Mouse (Mus musculus) heart, embryonic 16.5 days (tissue): ENCODE measurements around the gene Chrna5. TPM values are rescaled to one million over a fixed set of nuclear protein-coding genes. Genes with fewer than 3 reads are reported as not detected.
"Not testable (repeated sequence)": the region's sequence is repeated elsewhere in the genome, so short reads cannot be mapped to it uniquely, and the experiment has no call there.

ENCODE experiments used
- ATAC-seq: fragments of 200-750 bp; cut with Nextera tagmentation; replicated peaks from 2 replicates; pipeline ENCODE4 v1.8.0; 2017; ENCODE audit warnings: moderate number of reproducible peaks; ENCODE audit not compliant: insufficient read depth, low FRiP score; ENCODE audit errors: extremely low read depth
- H3K27ac ChIP-seq: fragments of 300-500 bp; sonication (generic); 2 replicates; pipeline ENCODE4 v1.5.1; 2014; ENCODE audit warnings: mild to moderate bottlenecking, low read length, control low read depth, moderate library complexity
- H3K27me3 ChIP-seq: fragments of 300-500 bp; sonication (generic); 2 replicates; pipeline ENCODE4 v1.6.1; 2014; ENCODE audit warnings: low read length, mixed read lengths; ENCODE audit not compliant: control insufficient read depth, insufficient read depth
- H3K36me3 ChIP-seq: fragments of 300-500 bp; sonication (generic); 2 replicates; pipeline ENCODE4 v1.6.1; 2014; ENCODE audit not compliant: control insufficient read depth, insufficient read depth
- H3K4me1 ChIP-seq: fragments of 300-500 bp; sonication (generic); 2 replicates; pipeline ENCODE4 v1.6.1; 2014; ENCODE audit warnings: low read length, mixed read lengths; ENCODE audit not compliant: control insufficient read depth, insufficient read depth
- H3K4me2 ChIP-seq: fragments of 300-500 bp; sonication (generic); 2 replicates; pipeline ENCODE4 v1.6.1; 2014; ENCODE audit warnings: low read depth, mild to moderate bottlenecking, control low read depth, low read length
- H3K4me3 ChIP-seq: fragments of 300-500 bp; sonication (generic); 2 replicates; pipeline ENCODE4 v1.5.1; 2014; ENCODE audit warnings: mild to moderate bottlenecking, control low read depth, low read length
- H3K9ac ChIP-seq: fragments of 300-500 bp; sonication (generic); 2 replicates; pipeline ENCODE4 v1.6.1; 2014; ENCODE audit warnings: low read length, control low read depth
- H3K9me3 ChIP-seq: fragments of 300-500 bp; sonication (generic); replicated peaks from 2 replicates; pipeline ENCODE4 v1.6.1; 2016; ENCODE audit warnings: low read length; ENCODE audit not compliant: control insufficient read depth
- WGBS: fragments of 180-500 bp; shearing (Covaris S2); extraction: QIAGEN DNeasy Blood & Tissue Kit; methylation state at CpG from one replicate; pipeline ENCODE4 v1.1.7; 2014; 5-methylcytosine and 5-hydroxymethylcytosine counted together
- polyA plus RNA-seq: library from polyadenylated mRNA; unstranded; fragments of >200 nt; fragmentation: Nextera tagmentation; extraction: Ambion mirVana; gene quantifications from 2 replicates; pipeline ENCODE4 v1.2.1, GENCODE M21; 2015

The Chrna5 gene
- 0.09 TPM in 1 of 2 replicates, not detected in the other for polyA plus RNA-seq

- WGBS: 65% methylated on average over 8 of the region's 8 CpGs
- Histone ChIP-seq H3K9ac (peak within 1 kb of the TSS; percentile 67), H3K4me2 (peak within 1 kb of the TSS; percentile 99), H3K27ac (no peak within 1 kb of the TSS), H3K36me3 (no peaks in the 10 kb centered on the region), H3K27me3 (peaks cover 36% of the 10 kb centered on the region), H3K9me3 (no peaks in the 10 kb centered on the region), H3K4me3 (peak within 1 kb of the TSS; percentile 73), H3K4me1 (peaks cover 7% of the 10 kb centered on the region)
- ATAC-seq: no peak
These were observed at the start of gene Chrna5 for GRCm38 (mm10) chr9:54980674-54981073. Gene Chrna5, plus strand, starts transcription at chr9:54980880.

GRCm38 (mm10) chr9:54931765-54932164, 48.9 kb upstream of the Chrna5 start:
- ATAC-seq: no peak
- WGBS: 11% methylated on average over 1 of the region's 1 CpGs
- no peaks in the 10 kb centered on the region for H3K27me3 ChIP-seq
- H3K4me2 ChIP-seq: no peak overlapping the region
- H3K4me3 ChIP-seq: no peak overlapping the region
- H3K27ac ChIP-seq: no peak overlapping the region
- H3K4me1 ChIP-seq: no peaks in the 10 kb centered on the region
- H3K36me3 ChIP-seq: no peaks in the 10 kb centered on the region
- no peak overlapping the region for H3K9ac ChIP-seq
- H3K9me3 ChIP-seq: no peaks in the 10 kb centered on the region

- Histone ChIP-seq H3K9me3 (no peaks in the 10 kb centered on the region), H3K4me3 (no peak overlapping the region), H3K27ac (no peak overlapping the region), H3K4me1 (no peaks in the 10 kb centered on the region), H3K9ac (no peak overlapping the region), H3K4me2 (no peak overlapping the region), H3K27me3 (no peaks in the 10 kb centered on the region), H3K36me3 (no peaks in the 10 kb centered on the region)
- 75% methylated on average over 2 of the region's 2 CpGs for WGBS
- no peak for ATAC-seq
These were observed 48.3 kb upstream of the Chrna5 start for GRCm38 (mm10) chr9:54932379-54932778.

- 77% methylated on average over 4 of the region's 4 CpGs for WGBS
- Histone ChIP-seq H3K27ac (no peak overlapping the region), H3K4me2 (no peak overlapping the region), H3K4me1 (no peaks in the 10 kb centered on the region), H3K27me3 (no peaks in the 10 kb centered on the region), H3K9me3 (no peaks in the 10 kb centered on the region), H3K36me3 (no peaks in the 10 kb centered on the region), H3K4me3 (no peak overlapping the region), H3K9ac (no peak overlapping the region)
- ATAC-seq: no peak
These were observed 38.6 kb upstream of the Chrna5 start for GRCm38 (mm10) chr9:54942071-54942470.

- Histone ChIP-seq H3K4me2 (no peak overlapping the region), H3K4me3 (no peak overlapping the region), H3K27me3 (no peaks in the 10 kb centered on the region), H3K4me1 (no peaks in the 10 kb centered on the region), H3K36me3 (no peaks in the 10 kb centered on the region), H3K9ac (no peak overlapping the region), H3K9me3 (no peaks in the 10 kb centered on the region), H3K27ac (no peak overlapping the region)
- 65% methylated on average over 2 of the region's 2 CpGs for WGBS
- no peak for ATAC-seq
These were observed 36.2 kb upstream of the Chrna5 start for GRCm38 (mm10) chr9:54944467-54944866.

GRCm38 (mm10) chr9:54946256-54946655, 34.4 kb upstream of the Chrna5 start:
- Histone ChIP-seq H3K27me3 (no peaks in the 10 kb centered on the region), H3K4me2 (no peak overlapping the region), H3K4me3 (no peak overlapping the region), H3K9me3 (no peaks in the 10 kb centered on the region), H3K4me1 (peaks cover under 1% of the 10 kb centered on the region; the same call in 1 of the 2 replicates), H3K27ac (no peak overlapping the region), H3K9ac (no peak overlapping the region), H3K36me3 (no peaks in the 10 kb centered on the region)
- WGBS: 66% methylated on average over 16 of the region's 16 CpGs
- no peak for ATAC-seq

GRCm38 (mm10) chr9:54949465-54949864, 31.2 kb upstream of the Chrna5 start:
- Histone ChIP-seq H3K4me3 (no peak overlapping the region), H3K27ac (no peak overlapping the region), H3K9me3 (no peaks in the 10 kb centered on the region), H3K4me1 (peaks cover 14% of the 10 kb centered on the region), H3K4me2 (no peak overlapping the region), H3K36me3 (peaks cover 18% of the 10 kb centered on the region), H3K9ac (no peak overlapping the region), H3K27me3 (no peaks in the 10 kb centered on the region)
- no peak for ATAC-seq

GRCm38 (mm10) chr9:54950162-54950561, 30.5 kb upstream of the Chrna5 start:
- ATAC-seq, H3K9me3 ChIP-seq, H3K27me3 ChIP-seq: not testable (repeated sequence)
- peak overlapping the region; percentile 66 for H3K4me2 ChIP-seq
- H3K4me1 ChIP-seq: peaks cover 14% of the 10 kb centered on the region
- 44% methylated on average over 8 of the region's 8 CpGs for WGBS
- H3K4me3 ChIP-seq: peak overlapping the region; percentile 89
- H3K27ac ChIP-seq: peak overlapping the region; percentile 56; the same call in 1 of the 2 replicates
- peaks cover 22% of the 10 kb centered on the region for H3K36me3 ChIP-seq
- peak overlapping the region; percentile 66 for H3K9ac ChIP-seq

GRCm38 (mm10) chr9:54950575-54951321, 29.9 kb upstream of the Chrna5 start, which contains the start of the genes Psma4 and AY074887:
Gene Psma4, plus strand, starts transcription at chr9:54950790.
Gene AY074887, minus strand, starts transcription at chr9:54950998.
- H3K27me3 ChIP-seq: no peaks in the 10 kb centered on the region
- H3K27ac ChIP-seq: peak within 1 kb of the TSS; percentile 86

More at GRCm38 (mm10) chr9:54950575-54951321, 29.9 kb upstream of the Chrna5 start, which contains the start of the genes Psma4 and AY074887:
- no peaks in the 10 kb centered on the region for H3K9me3 ChIP-seq
- H3K4me2 ChIP-seq: peak within 1 kb of the TSS; percentile 87
- H3K9ac ChIP-seq: peak within 1 kb of the TSS; percentile 94
- ATAC-seq: peak; percentile 99
- H3K4me3 ChIP-seq: peak within 1 kb of the TSS; percentile 89
- H3K36me3 ChIP-seq: peaks cover 27% of the 10 kb centered on the region
- whole genome bisulfite sequencing: under 1% methylated on average over 65 of the region's 65 CpGs
- H3K4me1 ChIP-seq: peaks cover 14% of the 10 kb centered on the region
